In genomic region chr11:68308911-68309580, GRCm38 (mm10) we compare ENCODE assay signal across 13 mouse cellular contexts.
"Had no signal": no experiment of that assay in that cellular context is flagged by ENCODE, and none has a peak within 500 bp of the region (broad histone marks: within the 10 kb centered on the region; RNA-seq: fewer than 3 reads in every experiment).

No protein-coding gene starts in this region.

- H3K36me3 ChIP-seq: limb, embryonic 10.5 days; liver, embryonic 15.5 days; stomach, embryonic 15.5 days had no signal

- DNase-seq: kidney, postnatal 25 days; lung, adult 2 months; lung, postnatal 36 days; midbrain, embryonic 14.5 days; right cerebral cortex, postnatal 14 days; thymus, adult 2 months; thymus, postnatal 25 days had no signal

- H3K9ac ChIP-seq: liver, embryonic 15.5 days; stomach, embryonic 15.5 days had no signal

- H3K9me3 ChIP-seq: limb, embryonic 10.5 days; liver, embryonic 15.5 days; stomach, embryonic 15.5 days had no signal

- H3K4me2 ChIP-seq: liver, embryonic 11.5 days; liver, embryonic 15.5 days; stomach, embryonic 15.5 days had no signal

- H3K27ac ChIP-seq: left cerebral cortex, adult 2 months; limb, embryonic 10.5 days; liver, embryonic 15.5 days; stomach, embryonic 15.5 days had no signal

- H3K27me3 ChIP-seq: liver, embryonic 15.5 days; stomach, embryonic 15.5 days had no signal

- ATAC-seq: lung, postnatal 0 days had no signal

- H3K4me1 ChIP-seq: liver, embryonic 15.5 days had no signal

- H3K4me3 ChIP-seq: left cerebral cortex, adult 2 months; limb, embryonic 10.5 days; liver, embryonic 15.5 days; stomach, embryonic 15.5 days had no signal
